Mouse (Mus musculus): ENCODE results near the gene Gadd45a. TPM values are rescaled to one million over a fixed set of nuclear protein-coding genes. Genes with fewer than 3 reads are reported as not detected.

Gene Gadd45a
- total and polyA plus RNA-seq, 3 experiments = 12.5 to 26.2 (median 19.5) TPM

- no peaks in the 10 kb centered on the region for H3K36me3 ChIP-seq (replicated peaks in 1 of 2; ENCODE audit: control insufficient read depth in 1 of 2, insufficient read depth in 1 of 2, low read length in 1 of 2)
Measured at GRCm38 (mm10) chr6:67050063-67050462, 12.8 kb upstream of the Gadd45a start.

GRCm38 (mm10) chr6:67049695-67050038 lies 12.4 kb upstream of the Gadd45a start:
- no peaks in the 10 kb centered on the region for H3K27me3 ChIP-seq (replicated peaks)
- no peaks in the 10 kb centered on the region for H3K36me3 ChIP-seq (replicated peaks in 1 of 2; ENCODE audit: control insufficient read depth in 1 of 2, insufficient read depth in 1 of 2, low read length in 1 of 2)
- no peak overlapping the region for H3K9ac ChIP-seq (ENCODE audit: insufficient read depth, low read depth)
- H3K4me3 ChIP-seq (replicated peaks in 1 of 3; ENCODE audit: low read depth in 2 of 3, low read length in 2 of 3, poor library complexity in 1 of 3) = no peak overlapping the region
- no peak for DNase-seq (ENCODE audit: extremely low read depth)
- TF ChIP-seq ELF1 (IDR thresholded peaks at IDR 0.05; ENCODE audit: low read depth, low read length) (no peak), PAX5 (IDR thresholded peaks at IDR 0.05; ENCODE audit: low read length) (no peak), JUND (conservative IDR thresholded peaks at IDR 0.05; ENCODE audit: low read depth, low read length) (no peak), GABPA (IDR thresholded peaks at IDR 0.05; ENCODE audit: insufficient replicate concordance, low read depth, low read length) (no peak), UBTF (IDR thresholded peaks at IDR 0.05; ENCODE audit: low read depth, low read length) (no peak), MXI1 (IDR thresholded peaks at IDR 0.05; ENCODE audit: low read depth, low read length) (no peak), CTCF (conservative IDR thresholded peaks at IDR 0.05 in 1 of 2, IDR thresholded peaks at IDR 0.05 in 1 of 2; ENCODE audit: low read depth in 2 of 2, low read length in 2 of 2) (no peak), RCOR1 (conservative IDR thresholded peaks at IDR 0.05; ENCODE audit: low read depth, low read length) (no peak), RAD21 (IDR thresholded peaks at IDR 0.05; ENCODE audit: low read depth, low read length) (no peak), POLR2AphosphoS2 (IDR thresholded peaks at IDR 0.05; ENCODE audit: low read depth, low read length) (no peak), NRF1 (IDR thresholded peaks at IDR 0.05; ENCODE audit: low read depth, low read length) (no peak), KAT2A (IDR thresholded peaks at IDR 0.05; ENCODE audit: insufficient replicate concordance, low read length) (no peak), MAX (IDR thresholded peaks at IDR 0.05; ENCODE audit: low read length) (no peak), POLR2A (IDR thresholded peaks at IDR 0.05; ENCODE audit: low read depth, low read length) (no peak), ZC3H11A (IDR thresholded peaks at IDR 0.05; ENCODE audit: low read depth, low read length) (no peak), ZKSCAN1 (IDR thresholded peaks at IDR 0.05; ENCODE audit: borderline replicate concordance, low read depth, low read length) (no peak)
- no peaks in the 10 kb centered on the region for H3K79me2 ChIP-seq (replicated peaks; ENCODE audit: control insufficient read depth, extremely low read depth, insufficient read depth, poor library complexity, severe bottlenecking)
- peaks cover 0 to 3% of the 10 kb centered on the region in 2 experiments; a peak in 1 of 4 replicates for H3K4me1 ChIP-seq (ENCODE audit: control insufficient read depth in 1 of 2, insufficient read depth in 2 of 2)
- H3K27ac ChIP-seq (ENCODE audit: insufficient read depth, low read depth) = no peak overlapping the region
- in situ Hi-C loops (cut with MboI; ENCODE audit: low pct_ligation_motif_present, low pct_unique_long_range_greater_than_20kb, low sequenced_read_pairs) = no loop called here
- dilution Hi-C loops (cut with MboI; ENCODE audit: extremely low pct_ligation_motif_present, extremely low pct_unique_long_range_greater_than_20kb, low sequenced_read_pairs) = no loop called here
- H3K9me3 ChIP-seq (replicated peaks; ENCODE audit: low read length) = no peaks in the 10 kb centered on the region
- H3K4me2 ChIP-seq (ENCODE audit: insufficient read depth, low read depth, poor library complexity, severe bottlenecking) = no peak overlapping the region

More at GRCm38 (mm10) chr6:67050063-67050462, 12.8 kb upstream of the Gadd45a start:
- no peak for DNase-seq (ENCODE audit: extremely low read depth)
- H3K79me2 ChIP-seq (replicated peaks; ENCODE audit: control insufficient read depth, extremely low read depth, insufficient read depth, poor library complexity, severe bottlenecking) = no peaks in the 10 kb centered on the region
- H3K9me3 ChIP-seq (replicated peaks; ENCODE audit: low read length) = no peaks in the 10 kb centered on the region
- no peak for TF ChIP-seq NRF1 (IDR thresholded peaks at IDR 0.05; ENCODE audit: low read depth, low read length)
- no peak for TF ChIP-seq MAFK (IDR thresholded peaks at IDR 0.05; ENCODE audit: insufficient replicate concordance, low read length)
- TF ChIP-seq USF2 (conservative IDR thresholded peaks at IDR 0.05; ENCODE audit: low read depth, low read length) = no peak
- no peak for TF ChIP-seq BHLHE40 (IDR thresholded peaks at IDR 0.05; ENCODE audit: low read depth, low read length)
- no peak for TF ChIP-seq MXI1 (IDR thresholded peaks at IDR 0.05; ENCODE audit: low read depth, low read length)
- no peak for TF ChIP-seq RCOR1 (conservative IDR thresholded peaks at IDR 0.05; ENCODE audit: low read depth, low read length)
- no peak for TF ChIP-seq HCFC1 (IDR thresholded peaks at IDR 0.05; ENCODE audit: low read depth, low read length)
- no peak for TF ChIP-seq E2F4 (IDR thresholded peaks at IDR 0.05; ENCODE audit: insufficient replicate concordance, low read depth, low read length)
- TF ChIP-seq MAZ (IDR thresholded peaks at IDR 0.05; ENCODE audit: low read depth, low read length) = no peak
- no peak for TF ChIP-seq CTCF (conservative IDR thresholded peaks at IDR 0.05 in 1 of 2, IDR thresholded peaks at IDR 0.05 in 1 of 2; ENCODE audit: low read depth in 2 of 2, low read length in 2 of 2)
- no peak overlapping the region for H3K9ac ChIP-seq (ENCODE audit: insufficient read depth, low read depth)
- in situ Hi-C loops (cut with MboI; ENCODE audit: low pct_ligation_motif_present, low pct_unique_long_range_greater_than_20kb, low sequenced_read_pairs) = no loop called here
- no peak overlapping the region for H3K4me3 ChIP-seq (replicated peaks in 1 of 3; ENCODE audit: low read depth in 2 of 3, low read length in 2 of 3, poor library complexity in 1 of 3)
- no peaks in the 10 kb centered on the region for H3K27me3 ChIP-seq (replicated peaks)
- peaks cover 0 to 3% of the 10 kb centered on the region in 2 experiments; a peak in 1 of 4 replicates for H3K4me1 ChIP-seq (ENCODE audit: control insufficient read depth in 1 of 2, insufficient read depth in 2 of 2)
- dilution Hi-C loops (cut with MboI; ENCODE audit: extremely low pct_ligation_motif_present, extremely low pct_unique_long_range_greater_than_20kb, low sequenced_read_pairs) = no loop called here
- no peak overlapping the region for H3K4me2 ChIP-seq (ENCODE audit: insufficient read depth, low read depth, poor library complexity, severe bottlenecking)
- H3K27ac ChIP-seq (ENCODE audit: insufficient read depth, low read depth) = no peak overlapping the region
